Mouse (Mus musculus) right cerebral cortex, postnatal 25 days (tissue): ENCODE results near the gene Gm20458.
A peak's percentile ranks its signal among the peaks of the same experiment; 100 is the strongest.

Experiments
- DNase-seq: peaks from one replicate; pipeline ENCODE4 v3.0.0; 2022

Gene Gm20458

DNA sequence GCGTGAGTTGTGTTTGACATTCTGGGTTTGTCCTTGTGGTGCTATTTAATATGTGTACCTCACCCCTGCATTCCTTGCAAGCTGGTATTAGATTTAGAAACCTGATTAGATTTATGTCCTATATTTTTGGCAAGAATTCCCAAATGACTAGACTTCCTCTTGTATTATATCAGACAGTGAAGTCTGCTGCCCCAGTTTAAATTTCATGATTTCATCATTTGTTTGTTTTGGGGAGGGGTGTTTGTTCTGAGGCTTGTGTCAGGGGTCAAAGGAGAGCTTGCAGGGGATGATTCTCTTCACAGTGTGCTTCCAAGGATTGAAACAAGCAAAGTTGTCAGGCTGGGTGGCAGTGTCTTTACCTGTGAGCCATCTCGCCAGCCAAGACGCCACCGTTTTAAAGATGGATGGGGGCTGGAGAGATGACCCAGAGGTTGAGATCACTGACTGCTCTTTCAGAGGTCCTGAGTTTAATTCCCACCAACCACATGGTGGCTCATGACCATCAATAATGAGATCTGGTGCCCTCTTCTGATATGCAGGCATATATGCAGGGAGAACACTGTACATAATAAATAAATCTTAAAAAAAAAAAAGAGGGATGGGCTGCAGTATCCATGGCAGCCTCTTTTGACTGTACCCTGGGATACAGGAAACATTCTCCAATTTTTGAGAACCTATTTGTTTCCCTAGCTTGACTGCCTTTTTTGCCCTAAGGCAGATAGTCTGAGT lies 45.0 kb downstream of the Gm20458 start:
- no peak for DNase-seq

DNA sequence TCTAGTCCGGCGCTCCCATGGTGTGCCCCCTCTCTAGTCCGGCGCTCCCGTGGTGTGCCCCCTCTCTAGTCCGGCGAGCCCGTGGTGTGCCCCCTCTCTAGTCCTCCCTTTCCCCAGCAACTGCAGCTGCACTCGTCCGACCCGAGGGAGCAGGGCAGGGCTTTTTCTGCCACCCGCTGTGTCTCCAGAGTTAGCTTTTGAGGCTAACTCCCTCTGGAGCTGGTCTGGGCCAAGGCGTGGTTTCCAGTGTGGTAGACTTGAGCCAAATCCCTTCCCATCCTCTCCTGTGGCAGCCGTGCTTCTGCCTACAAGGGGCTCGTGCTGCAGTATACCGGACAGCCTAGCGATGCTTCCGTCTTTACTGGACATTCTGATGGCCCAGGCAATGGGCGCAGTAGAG lies 47.0 kb downstream of the Gm20458 start:
- DNase-seq: no peak

DNA sequence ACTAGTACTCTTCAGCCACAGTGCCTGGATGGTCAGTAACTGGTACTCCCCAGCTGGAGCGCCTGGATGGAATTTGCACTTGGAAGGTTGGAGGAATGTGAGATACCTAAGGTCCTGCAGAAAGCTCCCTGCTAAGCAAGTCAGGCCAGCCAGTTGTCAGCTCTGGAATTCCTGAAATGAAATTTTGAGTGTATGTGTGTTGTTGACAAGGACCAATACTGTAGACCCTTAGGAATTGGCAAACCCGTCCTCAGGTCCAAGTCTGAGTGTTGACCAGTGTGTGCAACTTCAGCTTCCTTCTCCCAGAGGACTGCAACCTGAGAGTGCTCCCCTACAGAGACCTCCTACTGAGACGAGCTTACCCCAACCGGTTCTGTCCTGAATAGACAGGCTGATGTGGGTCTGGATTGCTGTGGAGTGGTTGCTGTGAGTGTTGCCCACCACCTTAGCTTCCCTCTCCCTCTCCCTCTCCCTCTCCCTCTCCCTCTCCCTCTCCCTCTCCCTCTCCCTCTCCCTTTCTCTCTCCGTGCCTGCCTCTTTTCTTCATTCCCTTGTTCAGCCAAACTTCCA lies 49.9 kb downstream of the Gm20458 start:
- DNase-seq: no peak

DNA sequence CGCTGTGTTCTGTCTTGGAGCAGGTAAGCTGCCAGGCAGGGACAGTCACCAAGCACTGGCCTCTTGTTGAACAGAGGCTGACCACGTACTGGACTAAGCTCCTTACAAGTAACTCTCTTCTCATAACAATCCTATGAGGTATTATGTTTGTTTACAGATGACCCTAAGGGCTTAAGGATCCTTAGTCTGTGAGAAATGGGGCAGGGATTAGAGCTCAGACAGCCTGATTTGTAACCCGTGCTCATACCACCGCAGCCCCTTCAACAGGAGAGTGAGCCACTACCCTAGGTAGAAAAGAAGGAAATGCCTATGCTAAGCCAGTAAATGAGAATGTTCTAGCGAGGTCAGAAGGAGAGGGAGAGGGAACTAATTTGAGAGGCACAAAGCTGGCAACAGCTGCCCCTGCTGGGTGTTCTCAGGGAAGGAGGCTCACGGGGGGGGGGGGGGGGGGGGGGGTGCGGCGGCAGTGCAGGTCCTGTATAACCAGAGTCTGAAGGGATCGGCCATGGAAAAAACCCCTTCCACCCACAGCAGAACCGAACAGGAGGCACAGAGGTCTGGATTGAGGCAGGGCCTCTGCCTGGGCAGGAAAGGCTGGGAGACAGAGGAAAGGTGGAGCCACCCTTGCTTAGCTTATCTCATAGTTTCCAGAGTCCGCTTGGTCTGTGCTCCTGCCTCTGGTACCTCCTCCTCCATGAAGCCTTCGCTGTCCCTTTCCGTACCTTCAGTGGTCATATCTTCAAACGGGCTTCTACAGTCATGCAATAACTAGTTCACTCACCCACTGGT lies 51.5 kb downstream of the Gm20458 start:
- no peak for DNase-seq

DNA sequence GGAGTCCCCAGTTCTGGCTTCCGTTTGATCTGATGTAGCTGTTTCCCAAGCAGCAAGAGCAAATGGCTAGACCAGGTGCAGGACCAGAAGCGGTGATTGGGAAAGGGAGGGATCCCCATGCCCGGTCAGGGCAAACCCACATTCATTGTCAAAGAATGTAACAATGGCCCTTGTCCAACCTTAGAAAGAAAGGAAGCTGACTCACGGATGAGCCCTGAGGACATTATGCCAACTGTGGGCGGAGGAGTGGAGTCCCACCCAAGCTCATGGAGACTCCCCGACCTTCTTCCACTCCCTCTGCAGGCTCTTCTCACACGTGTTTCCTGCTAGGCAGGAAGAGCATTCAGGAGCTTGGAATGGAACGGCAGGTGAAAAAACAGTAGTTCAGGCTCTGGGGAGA lies 52.6 kb downstream of the Gm20458 start:
- DNase-seq: no peak

DNA sequence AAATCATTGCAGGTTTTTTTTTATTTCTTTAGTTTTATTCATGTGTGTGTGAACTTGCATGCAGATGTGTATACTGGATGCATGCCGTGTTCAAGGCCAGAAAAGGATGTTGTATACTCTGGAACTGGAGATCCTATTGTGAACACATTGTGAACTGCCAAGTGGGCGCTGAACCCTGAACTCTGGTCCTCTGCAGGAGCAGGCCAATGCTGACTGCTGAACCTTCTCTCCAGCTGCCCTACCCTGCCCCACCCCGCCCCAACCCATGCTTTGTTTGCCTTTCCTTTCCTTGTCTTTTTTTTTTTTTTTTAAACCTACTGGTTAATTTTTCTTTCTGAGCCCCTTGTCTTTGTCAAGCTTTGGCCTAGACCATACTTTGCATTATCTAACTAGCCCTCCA lies 54.1 kb downstream of the Gm20458 start:
- no peak for DNase-seq

DNA sequence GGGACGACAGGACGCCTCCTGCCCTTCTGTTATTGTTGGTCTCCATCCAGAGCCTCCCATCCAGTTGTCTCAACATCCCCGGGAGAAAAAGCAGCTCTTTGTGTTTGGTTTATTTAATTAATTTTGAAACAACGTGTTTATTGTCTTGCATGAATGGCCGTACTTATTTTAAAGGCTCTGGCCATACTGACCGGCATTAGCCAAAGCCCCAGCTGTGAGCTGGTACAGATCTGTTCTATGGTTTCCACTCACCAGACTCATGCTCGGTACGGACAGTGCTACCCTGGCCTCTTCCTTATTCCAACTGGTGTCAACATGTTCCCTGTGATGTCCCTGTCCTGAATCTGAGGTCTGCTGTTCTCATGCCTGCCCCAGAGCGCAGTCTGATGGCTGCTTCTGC lies 55.1 kb downstream of the Gm20458 start:
- no peak for DNase-seq

DNA sequence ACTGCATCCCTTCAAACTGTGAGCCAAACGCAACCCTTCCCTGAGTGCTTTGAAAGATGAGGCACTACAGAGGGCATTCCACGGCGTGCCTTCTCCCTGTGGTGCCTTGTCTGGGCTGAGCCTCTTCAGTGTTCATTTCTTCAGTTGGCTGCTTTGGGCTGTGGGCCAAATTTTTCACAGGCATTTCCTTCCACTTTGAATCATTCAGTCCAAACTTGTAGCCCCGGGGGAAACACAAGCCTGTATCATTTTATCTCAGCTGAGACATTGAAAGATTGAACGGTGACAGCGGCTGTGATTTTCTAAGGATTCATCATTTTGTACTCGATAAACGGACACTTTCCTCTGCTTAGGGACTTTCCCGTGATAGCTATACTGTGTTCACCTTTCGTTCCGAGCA lies 55.8 kb downstream of the Gm20458 start:
- DNase-seq: no peak

DNA sequence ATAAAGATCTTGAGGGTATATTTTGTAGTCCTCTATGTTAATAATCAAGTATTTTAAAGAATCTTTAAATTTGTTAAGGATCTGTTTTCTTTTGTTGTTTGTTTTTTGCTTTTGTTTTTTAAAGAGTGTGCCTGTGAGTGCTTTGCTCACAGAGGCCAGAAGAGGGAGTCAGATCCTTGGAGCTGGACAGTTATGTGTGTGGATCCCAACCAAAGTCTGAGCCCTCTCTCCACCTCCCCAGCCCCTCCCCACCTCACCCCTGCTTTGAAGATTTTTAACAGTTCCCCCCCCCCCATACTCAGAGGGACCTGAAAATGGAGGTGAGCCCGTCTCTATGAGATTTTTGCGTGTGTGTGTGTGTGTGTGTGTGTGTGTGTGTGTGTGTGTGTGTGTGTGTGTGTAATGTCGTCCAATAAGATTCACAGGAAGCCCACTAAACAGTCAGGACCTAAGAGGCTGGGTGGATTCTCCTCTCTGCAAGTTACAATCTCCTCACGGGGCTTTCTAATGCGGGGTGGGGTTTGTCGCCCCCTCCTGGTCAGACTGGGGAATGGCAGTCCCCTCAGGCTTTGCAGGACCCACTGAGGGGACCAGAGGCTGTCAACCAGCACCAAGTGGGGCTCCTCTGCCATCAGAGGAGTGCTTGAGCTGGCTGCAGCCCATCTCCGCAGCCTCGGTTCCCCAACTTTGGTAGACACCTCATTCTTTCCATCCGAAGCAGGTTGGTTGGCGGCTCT lies 56.9 kb downstream of the Gm20458 start:
- peak; percentile 39 for DNase-seq

DNA sequence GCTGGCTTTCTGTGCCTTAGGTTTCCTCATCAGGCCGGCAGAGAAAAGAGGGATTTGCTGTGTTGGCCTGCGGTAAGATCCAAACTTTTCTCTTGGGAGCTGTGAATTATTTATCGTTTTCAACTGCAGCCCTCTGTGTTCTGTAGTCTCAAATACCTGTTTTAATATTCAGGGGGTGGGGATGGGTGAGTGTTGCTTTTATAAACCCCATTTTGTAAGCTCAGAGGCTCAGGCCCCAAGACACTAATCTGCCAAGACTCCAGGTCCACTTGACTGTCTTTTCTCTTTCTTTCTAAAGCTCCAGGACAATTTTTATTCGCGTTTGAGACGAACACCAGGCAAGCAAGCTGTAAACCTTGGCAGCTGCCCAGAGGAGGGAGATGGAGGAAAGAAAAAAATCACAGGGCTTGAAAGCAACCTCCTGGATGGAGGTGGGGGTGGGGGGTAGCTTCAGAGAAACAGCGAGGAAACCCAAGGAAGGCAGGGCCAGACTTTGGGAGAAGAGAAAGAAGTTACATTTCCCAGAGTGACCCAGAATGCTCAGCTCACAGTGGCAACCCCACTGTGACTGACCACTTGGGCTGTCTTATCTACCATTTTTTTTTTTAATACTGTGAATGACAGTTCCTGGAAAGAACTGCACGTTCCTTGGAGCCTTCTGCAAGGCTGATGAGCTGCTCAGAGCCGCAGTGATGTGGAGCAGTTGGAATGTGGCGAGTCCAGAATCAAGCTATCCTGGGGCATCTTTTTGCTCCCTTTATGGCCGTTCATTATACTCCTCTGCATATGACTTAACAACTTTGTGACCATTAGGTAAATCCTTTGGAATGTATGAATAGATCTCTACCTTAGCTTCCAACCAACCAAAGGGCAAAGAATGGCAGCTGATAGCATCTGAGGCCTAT lies 57.8 kb downstream of the Gm20458 start:
- DNase-seq: no peak

DNA sequence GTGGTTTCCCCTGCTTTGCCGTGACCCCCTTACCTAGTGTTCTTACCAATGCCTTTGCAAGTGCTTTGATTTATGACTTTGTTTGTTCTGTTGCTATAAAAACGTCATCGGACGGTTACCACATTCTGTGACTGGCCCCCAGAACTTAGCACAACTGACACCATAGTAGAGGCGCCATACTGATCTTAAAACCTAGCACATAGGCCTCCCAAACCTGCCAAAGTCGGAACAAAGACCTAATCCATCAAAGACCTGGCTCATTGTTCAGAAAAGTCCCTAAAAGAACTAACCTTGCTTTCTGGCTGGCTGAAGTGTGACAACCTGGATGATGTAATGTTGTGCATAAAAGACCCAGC lies 58.4 kb downstream of the Gm20458 start:
- no peak for DNase-seq

DNA sequence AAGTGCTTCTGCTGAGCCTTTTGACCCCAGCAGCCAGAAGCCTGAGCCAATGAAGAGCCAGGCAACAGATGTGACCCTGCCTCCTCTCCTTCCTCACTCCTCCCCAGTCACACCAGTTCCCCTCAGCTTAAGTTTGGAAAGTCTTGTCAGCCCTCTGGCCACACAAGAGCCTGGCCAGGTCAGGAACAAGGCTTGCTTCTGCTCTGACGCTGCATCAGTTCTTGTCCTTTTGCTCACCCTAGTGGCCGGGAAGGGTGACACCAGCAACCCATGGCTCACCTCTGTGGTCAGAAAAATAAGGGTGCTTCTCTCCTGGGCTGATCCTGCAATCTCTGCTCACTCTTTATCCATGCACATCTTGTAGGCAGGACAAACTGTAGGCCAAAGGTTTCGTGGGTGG lies 60.0 kb downstream of the Gm20458 start:
- DNase-seq: no peak

DNA sequence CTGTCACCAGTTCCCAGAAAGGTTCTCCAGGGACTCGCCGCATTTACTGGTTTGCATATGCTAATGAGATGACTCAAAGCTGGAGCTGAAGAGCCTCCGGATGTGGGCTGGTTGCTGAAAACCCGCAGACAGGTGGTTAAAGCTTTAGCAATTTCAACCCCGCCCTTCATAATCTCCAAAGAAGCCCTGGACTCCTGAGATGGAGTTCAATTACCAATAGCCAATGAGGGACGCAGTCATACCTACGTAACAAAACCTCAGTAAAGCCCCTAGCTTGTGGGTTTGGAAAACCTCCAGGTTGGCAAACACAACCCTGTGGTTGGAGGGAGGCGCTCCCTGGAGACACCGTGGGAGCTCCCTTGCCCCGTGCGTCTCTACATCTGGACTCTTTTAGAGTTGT lies 61.1 kb downstream of the Gm20458 start:
- no peak for DNase-seq

DNA sequence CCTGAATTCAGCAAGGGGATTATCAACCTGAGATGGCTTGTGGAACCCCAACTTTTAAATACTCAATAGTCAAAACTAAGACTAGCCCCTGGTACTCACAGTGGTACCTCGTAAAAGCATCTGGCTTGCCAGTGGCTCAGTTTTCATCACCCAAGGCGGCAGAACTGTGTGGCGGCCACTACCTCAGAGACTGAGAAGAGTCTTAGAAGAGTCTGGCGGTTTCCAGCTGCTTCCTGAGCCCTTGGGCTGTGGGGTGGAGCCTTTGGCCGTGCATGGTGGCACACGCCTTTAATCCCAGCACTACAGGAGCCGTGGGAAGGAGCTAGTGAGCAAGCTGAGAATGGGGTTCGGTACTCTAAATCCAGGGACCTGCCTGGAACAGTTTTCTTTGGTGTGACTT lies 61.5 kb downstream of the Gm20458 start:
- no peak for DNase-seq

DNA sequence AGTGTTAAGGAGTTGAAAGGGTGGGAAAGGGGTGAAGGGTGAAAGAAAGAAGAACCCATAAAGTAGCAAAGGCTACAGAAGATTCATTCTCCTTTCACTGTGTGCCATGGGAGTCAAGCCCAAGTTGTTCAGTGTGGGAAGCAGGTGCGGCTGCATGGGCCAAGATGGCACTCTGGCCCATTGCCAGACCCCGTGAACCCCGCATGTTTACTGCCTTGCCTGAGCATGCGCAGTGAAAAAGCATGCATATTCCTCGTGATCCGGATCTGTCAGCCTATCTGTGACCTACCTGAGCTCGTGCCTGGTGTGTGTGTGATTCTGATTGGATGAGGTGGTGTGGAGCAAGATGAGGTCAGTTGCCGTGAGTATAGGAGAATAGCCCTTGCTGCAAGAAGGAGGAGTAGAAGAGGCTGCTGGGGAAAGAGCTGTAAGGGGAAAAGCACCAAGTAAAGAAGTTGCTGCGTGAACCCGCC lies 62.6 kb downstream of the Gm20458 start:
- no peak for DNase-seq

DNA sequence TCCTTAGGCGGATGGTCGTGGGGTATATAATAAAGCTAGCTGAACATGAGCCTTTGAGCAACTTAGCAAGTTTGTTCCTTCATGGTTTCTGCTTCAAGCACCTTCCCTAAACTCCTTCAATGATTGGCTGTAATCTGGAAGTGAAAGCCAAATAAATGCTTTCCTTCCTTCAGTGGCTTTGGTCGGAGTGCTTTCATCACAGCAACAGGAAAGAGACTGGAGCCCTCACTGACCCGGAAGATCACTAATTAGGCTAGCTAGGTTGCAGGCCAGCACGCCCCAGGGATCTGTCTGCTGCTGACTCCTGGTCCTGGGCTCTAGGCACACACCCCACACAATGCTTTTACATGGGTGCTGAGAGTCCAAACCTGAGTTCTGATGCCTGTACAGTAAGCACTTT lies 67.8 kb downstream of the Gm20458 start:
- no peak for DNase-seq

DNA sequence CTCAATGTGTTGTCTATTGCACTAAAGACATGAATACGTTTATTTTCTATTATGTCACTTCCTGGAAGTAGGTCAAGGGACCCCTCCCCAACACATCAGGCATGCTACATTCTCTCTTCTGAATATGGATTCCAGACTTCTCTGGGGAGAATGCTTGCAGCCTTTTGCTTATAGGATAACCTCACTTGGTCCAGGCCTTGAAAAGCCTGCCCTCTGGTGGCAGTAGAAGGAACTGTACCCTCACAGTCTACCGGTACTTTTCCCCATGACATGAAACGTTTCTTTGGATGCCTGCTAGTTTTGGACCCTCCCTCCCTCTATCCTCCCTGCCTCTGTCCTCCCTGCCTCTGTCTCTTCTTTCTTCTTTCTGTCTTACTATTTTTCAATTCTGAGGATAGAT lies 70.4 kb downstream of the Gm20458 start:
- DNase-seq: peak; percentile 65

DNA sequence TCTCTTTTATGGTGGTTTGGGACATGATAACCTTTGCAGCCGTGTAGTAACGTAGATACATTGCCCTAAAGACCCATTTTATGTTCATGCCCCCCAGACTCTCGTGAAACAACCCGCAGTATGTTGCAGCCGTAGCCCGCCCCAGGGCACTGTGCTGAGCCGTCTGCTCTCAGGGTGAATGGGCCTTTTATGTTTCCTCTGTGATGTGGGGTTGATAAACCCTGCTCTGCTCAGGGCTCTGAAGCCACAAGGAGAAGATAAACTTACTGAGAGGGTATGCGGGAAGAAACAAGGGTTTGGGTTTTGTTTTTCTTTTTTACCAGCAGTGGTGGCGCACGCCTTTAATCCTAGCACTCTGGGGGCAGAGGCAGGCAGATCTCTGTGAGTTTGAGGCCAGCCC lies 73.5 kb downstream of the Gm20458 start:
- DNase-seq: no peak

DNA sequence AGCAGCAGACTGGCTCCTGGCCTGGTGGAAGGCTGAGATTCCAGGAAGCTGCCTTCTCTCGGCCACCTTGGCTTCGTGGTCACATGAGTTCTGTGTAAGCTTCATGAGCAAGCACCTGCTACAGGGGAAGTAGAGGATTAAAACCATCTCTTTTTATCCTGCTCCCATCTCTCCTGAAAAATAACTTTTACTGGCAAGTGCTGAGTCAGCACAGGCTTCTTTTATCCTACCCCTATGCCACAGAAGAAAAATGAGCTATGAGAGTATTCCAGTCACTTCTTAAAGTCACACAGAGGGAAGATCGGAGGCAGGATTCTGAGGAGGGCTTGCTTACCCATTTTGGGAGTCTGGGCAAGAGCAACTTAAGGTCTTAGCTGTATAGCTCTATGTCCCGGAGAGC lies 76.2 kb downstream of the Gm20458 start:
- no peak for DNase-seq
